Mouse (Mus musculus) monocyte, adult 5-6 weeks (primary cell): ENCODE measurements around the gene Sec62. TPM values are rescaled to one million over a fixed set of nuclear protein-coding genes. Genes with fewer than 3 reads are reported as not detected.

ENCODE experiments used
- total RNA-seq: library from RNA; stranded (forward); fragments of 200-1000, 200-491, 200-594 nt; gene quantifications from 3 replicates; pipeline ENCODE4 v1.2.3, GENCODE M21; 2017

Sec62 gene
- total RNA-seq, 1 experiment from 2014 or later: 127 TPM

Other genes with a start within 250 kb of the Sec62 start
- gene Mecom, start 244.9 kb upstream of the Sec62 start, total RNA-seq: not detected in 3 replicates
- 1.1 TPM in 1 of 3 replicates, not detected in the others for gene Actrt3, start 192.9 kb upstream of the Sec62 start, total RNA-seq
- 32.7 to 46.4 TPM (median 44.5 TPM) in 3 replicates for gene Mynn, start 190.8 kb upstream of the Sec62 start, total RNA-seq
- gene Lrriq4, start 148.4 kb upstream of the Sec62 start, total RNA-seq: not detected in 3 replicates
- not detected in 3 replicates for gene Lrrc34, start 145.0 kb upstream of the Sec62 start, total RNA-seq
- gene Lrrc31, start 93.0 kb upstream of the Sec62 start, total RNA-seq: not detected in 3 replicates
- gene Samd7, start 46.6 kb upstream of the Sec62 start, total RNA-seq: not detected in 3 replicates
- gene Gpr160, start 63.1 kb downstream of the Sec62 start, total RNA-seq: 6.4 to 17.2 TPM (median 9.5 TPM) in 3 replicates
- 22.7 to 46.5 TPM (median 29.5 TPM) in 3 replicates for gene Phc3, start 176.5 kb downstream of the Sec62 start, total RNA-seq
- 7.7 to 11.1 TPM (median 9.3 TPM) in 3 replicates for gene Prkci, start 202.9 kb downstream of the Sec62 start, total RNA-seq